Mouse (Mus musculus) cerebellum, adult 9-11 months (tissue): ENCODE measurements around the gene Cox7a1.

Experiments
- DNase-seq: peaks from one replicate; pipeline ENCODE4 v3.0.0; 2022

The Cox7a1 gene

DNA sequence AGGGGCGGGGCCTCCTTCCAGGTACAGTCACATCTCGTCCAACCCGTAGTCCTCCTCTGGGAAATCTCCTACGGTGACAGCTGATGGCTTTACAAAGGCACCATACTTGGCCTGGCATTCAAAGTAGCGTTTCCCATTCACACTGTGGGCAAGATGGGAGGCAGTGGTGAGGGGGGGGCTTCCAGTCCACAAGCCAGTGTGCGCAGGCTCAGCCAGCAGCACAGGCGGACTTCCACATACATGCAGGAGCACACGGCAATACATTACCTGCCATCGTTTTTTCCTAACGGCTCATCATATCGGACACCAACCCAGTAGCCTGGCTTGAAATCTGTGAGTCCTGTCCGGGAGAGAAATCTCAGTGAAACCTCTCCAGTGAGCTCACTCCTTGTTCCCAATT lies 40.3 kb downstream of the Cox7a1 start:
- no peak for DNase-seq

DNA sequence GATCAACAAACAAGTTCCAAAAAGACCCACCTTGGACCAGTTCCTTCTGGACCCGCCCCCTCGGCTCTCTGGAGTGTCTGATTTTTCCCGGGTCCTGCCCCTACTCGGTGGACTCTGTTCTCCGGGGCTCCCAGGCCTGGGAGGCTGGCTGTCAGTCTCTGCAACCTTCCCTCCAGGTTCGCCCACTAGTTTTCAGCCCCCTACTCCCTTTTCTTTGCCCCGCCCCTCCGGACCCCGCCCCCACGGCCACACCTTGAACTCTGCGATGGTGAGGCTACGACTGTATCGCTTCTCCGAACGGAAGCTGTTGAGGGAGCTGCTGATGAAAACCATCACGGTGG lies 47.4 kb downstream of the Cox7a1 start:
- no peak for DNase-seq

DNA sequence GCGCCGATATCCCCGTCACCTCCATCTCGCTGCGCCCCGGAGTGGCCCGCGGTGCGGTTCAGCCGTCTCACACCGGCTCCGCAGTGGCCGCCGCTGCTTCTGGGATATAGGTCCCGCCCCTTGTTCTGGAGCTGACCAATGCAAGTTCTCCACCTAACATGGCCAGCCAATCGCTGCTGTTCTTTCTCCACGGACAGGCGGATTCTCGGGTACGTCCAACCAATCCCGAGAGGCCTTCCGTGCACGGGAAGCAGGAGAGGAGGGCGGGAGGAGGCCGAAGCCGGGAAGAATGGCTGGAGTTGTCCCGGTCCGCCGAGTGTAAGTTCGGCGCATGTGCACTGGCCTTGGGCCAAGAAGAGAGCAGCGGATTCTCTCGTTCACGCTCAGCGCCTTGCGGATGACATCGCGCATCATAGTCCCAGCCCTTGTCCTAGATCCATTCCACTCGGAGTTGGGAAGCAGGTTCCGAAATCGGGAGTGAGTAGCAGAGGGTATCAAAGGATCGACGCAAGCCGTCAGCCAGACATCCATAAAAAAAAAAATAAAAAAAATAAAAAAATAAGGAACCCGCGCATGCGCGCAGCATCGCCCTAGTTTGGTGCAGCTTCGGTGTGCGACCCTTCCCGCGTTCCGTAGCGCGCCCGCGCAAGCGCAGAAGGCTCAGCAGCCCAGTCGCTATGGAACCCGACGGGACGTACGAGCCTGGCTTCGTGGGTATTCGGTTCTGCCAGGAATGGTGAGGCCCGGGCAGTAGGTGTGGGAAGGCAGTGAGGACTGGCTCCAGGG lies 47.9 kb downstream of the Cox7a1 start, which contains the start of the genes Polr2i and Tbcb:
TSS of gene Polr2i (plus strand) at position 280 of the 786 bp plus-strand sequence.
TSS of gene Tbcb (minus strand) at position 604 of the 786 bp plus-strand sequence.
- DNase-seq: peak; percentile 100

DNA sequence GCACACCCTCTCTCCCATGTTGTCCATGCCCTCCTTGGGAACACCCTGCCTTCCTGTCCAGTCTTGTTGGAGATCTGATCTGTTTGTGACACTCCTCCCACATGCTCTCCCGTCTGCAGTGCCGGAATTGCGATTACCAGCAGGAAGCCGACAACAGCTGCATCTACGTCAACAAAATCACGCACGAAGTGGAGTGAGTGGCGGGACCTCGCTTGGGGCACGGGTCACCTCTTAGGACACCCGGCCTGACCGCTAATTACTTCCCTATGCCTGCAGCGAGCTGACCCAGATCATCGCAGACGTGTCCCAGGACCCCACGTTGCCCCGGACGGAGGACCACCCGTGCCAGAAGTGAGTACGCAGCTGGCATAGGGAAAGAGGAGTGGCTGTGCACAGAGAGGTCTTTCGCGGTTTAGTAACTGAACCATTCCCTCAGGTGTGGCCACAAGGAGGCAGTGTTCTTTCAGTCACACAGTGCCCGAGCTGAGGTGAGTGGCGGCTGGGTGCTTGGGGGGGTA lies 48.7 kb downstream of the Cox7a1 start:
- DNase-seq: peak; percentile 80

DNA sequence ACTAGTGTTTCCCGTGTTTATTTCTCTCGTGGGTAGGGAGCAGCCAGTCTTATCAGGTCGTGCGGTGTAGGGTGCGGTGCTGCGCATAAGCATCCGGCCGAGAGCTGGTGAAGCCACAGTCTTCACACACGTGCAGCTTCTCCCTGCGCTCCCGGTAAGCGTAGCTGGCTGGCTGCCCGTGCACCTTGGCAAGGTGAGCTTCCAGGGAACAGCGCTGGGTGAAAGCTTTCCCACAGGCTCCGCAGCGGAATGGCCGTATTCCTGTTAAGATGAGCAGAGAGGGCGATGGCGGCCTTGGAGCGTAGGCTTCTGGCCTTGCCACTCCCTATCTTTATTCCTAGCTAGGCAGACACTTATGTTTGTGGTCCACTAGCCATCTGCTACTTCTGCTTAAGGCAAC lies 49.4 kb downstream of the Cox7a1 start:
- DNase-seq: peak; percentile 74

DNA sequence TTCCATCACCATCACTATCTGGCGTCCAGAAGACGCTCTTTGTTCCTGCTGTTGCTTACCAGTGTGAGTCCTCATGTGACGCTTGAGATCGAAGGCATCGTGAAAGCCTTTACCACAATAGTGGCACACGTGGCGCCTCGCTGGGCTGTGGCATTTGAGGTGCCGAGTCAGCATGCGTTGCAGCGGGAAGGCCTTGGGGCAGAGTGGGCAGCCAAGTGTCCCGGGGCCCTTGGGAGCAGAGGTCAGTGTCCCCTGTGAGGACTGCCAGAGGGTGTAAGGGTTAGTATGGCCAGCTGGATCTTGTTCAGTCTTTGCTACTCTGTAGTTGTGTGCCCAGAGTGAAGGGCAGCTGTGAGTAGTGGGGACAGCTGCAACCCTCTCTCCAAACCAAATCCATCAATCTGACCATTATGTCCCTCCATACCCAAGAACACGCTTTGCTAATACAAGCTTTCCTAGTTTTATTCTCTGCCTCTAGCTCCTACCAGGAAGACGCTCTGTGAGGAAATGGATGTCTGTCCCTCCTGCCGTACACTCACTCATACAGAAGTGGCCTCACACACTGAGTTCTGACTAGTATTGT lies 50.4 kb downstream of the Cox7a1 start:
- DNase-seq: no peak

DNA sequence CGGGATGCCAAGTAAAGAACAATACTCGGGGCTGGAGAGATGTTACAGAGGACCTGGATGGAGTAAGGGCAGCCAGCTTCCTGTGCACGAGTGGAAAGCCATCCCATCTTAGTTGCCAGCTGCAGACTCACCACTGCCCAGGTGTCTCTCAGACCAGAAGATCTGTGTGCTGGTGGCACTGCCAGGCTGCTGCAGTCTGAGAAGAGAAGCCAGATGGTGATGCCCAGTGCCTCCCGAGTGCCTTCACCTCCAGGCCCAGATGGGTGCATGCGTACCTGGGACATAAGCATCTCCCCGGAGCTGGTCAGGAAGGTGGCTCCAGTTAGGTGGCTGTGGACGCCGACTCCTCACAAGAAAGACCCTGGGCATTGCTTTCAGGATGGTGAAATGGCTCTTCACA lies 51.1 kb downstream of the Cox7a1 start:
- no peak for DNase-seq

DNA sequence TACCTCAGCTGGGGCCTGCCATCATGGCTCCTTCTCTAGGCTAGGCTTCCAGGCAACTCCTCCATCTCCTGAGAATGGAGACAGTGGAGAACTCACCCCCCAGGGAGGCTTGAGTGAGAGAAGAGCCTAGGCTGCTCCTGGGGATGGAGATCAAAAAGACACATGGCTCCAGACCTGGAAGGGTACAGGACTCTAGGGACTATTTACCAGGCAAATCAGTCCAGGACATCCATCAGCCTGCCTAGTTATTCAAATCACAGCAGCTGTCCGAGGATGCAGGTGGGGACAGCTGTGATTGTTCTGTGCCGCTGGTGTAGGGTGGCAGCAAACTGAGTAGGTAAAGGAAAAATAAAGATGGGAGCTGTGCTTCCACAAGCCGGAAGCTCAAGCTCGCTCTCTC lies 51.7 kb downstream of the Cox7a1 start, which contains the start of gene Ovol3:
TSS of gene Ovol3 (minus strand) at position 101 of the 400 bp plus-strand sequence.
- no peak for DNase-seq
